Mouse (Mus musculus) spleen, adult 2 months (tissue): ENCODE results near the gene Macrod2. TPM values are rescaled to one million over a fixed set of nuclear protein-coding genes. Genes with fewer than 3 reads are reported as not detected.

Source experiments
- DNase-seq, 2 experiments: peaks; one replicate each; pipeline versions ENCODE4 v3.0.0 to v3.0.0-alpha.2; 2012 to 2021; ENCODE audit warnings: low spot score in 2 of 2, low read depth in 1 of 2
- H3K27ac ChIP-seq: fragments of 200-500 bp; 2 replicates; pipeline ENCODE4 v1.5.1; 2012; ENCODE audit warnings: low read length, inconsistent platforms; ENCODE audit not compliant: insufficient read depth
- H3K27me3 ChIP-seq: fragments of 200-500 bp; 2 replicates; pipeline ENCODE4 v1.6.1; 2012; ENCODE audit warnings: mild to moderate bottlenecking, moderate library complexity, low read length, inconsistent platforms; ENCODE audit not compliant: control insufficient read depth, insufficient read depth
- H3K36me3 ChIP-seq: fragments of 200-500 bp; 2 replicates; pipeline ENCODE4 v1.6.1; 2012; ENCODE audit warnings: mild to moderate bottlenecking, low read length, inconsistent platforms; ENCODE audit not compliant: control insufficient read depth, insufficient read depth
- H3K4me1 ChIP-seq: fragments of 200-500 bp; 2 replicates; pipeline ENCODE4 v1.6.1; 2011; ENCODE audit warnings: inconsistent platforms; ENCODE audit not compliant: control insufficient read depth, insufficient read depth, insufficient read length
- H3K4me3 ChIP-seq: fragments of 200-500 bp; 2 replicates; pipeline ENCODE4 v1.5.1; 2011; ENCODE audit warnings: mild to moderate bottlenecking, inconsistent platforms; ENCODE audit not compliant: insufficient read depth, insufficient read length; ENCODE audit errors: extremely low read depth
- CTCF ChIP-seq: fragments of 200-500 bp; IDR thresholded peaks from 2 replicates; pipeline ENCODE4 v1.5.1; 2011; ENCODE audit warnings: mild to moderate bottlenecking, inconsistent platforms; ENCODE audit not compliant: insufficient read depth, insufficient read length, insufficient replicate concordance; ENCODE audit errors: extremely low read depth
- POLR2A ChIP-seq: fragments of 200-500 bp; IDR thresholded peaks from 2 replicates; pipeline ENCODE4 v1.6.1; 2011; ENCODE audit warnings: low read depth, low read length, inconsistent platforms
- WGBS: fragments of 180-500 bp; shearing (Covaris S2); methylation state at CpG from one replicate; pipeline ENCODE4 v1.1.7; 2018; 5-methylcytosine and 5-hydroxymethylcytosine counted together
- polyA plus RNA-seq: library from polyadenylated mRNA; depleted of rRNA; stranded (reverse); fragments of >200 nt; gene quantifications from 2 replicates; pipeline ENCODE4 v1.2.3, GENCODE M21; 2012

Macrod2 gene
- polyA plus RNA-seq, 1 experiment: 2.2 TPM

- H3K27me3 ChIP-seq: no peaks in the 10 kb centered on the region
- H3K4me3 ChIP-seq: no peak overlapping the region
- no peaks in the 10 kb centered on the region for H3K4me1 ChIP-seq
- no peak for DNase-seq
- H3K36me3 ChIP-seq: no peaks in the 10 kb centered on the region
- TF ChIP-seq POLR2A (no peak), CTCF (no peak)
- H3K27ac ChIP-seq: no peak overlapping the region
Measured at GRCm38 (mm10) chr2:141078221-141078620, 683.1 kb downstream of the Macrod2 start.

- TF ChIP-seq POLR2A (no peak), CTCF (no peak)
- Histone ChIP-seq H3K36me3 (no peaks in the 10 kb centered on the region), H3K4me3 (no peak overlapping the region), H3K27me3 (no peaks in the 10 kb centered on the region), H3K4me1 (no peaks in the 10 kb centered on the region), H3K27ac (no peak overlapping the region)
- 86% methylated on average over 3 of the region's 3 CpGs for WGBS
- DNase-seq: no peak
Measured at GRCm38 (mm10) chr2:141091320-141091719, 696.2 kb downstream of the Macrod2 start.

GRCm38 (mm10) chr2:141117579-141117978 lies 722.5 kb downstream of the Macrod2 start:
- H3K27me3 ChIP-seq: no peaks in the 10 kb centered on the region
- 82% methylated on average over 1 of the region's 1 CpGs for WGBS
- no peak for TF ChIP-seq POLR2A
- TF ChIP-seq CTCF: no peak

GRCm38 (mm10) chr2:141123875-141124274 lies 728.8 kb downstream of the Macrod2 start:
- Histone ChIP-seq H3K4me1 (no peaks in the 10 kb centered on the region), H3K4me3 (no peak overlapping the region), H3K27me3 (no peaks in the 10 kb centered on the region), H3K36me3 (no peaks in the 10 kb centered on the region), H3K27ac (no peak overlapping the region)
- no peak for DNase-seq
- TF ChIP-seq POLR2A: no peak
- TF ChIP-seq CTCF: no peak
- 73% methylated on average over 1 of the region's 1 CpGs for WGBS

More at GRCm38 (mm10) chr2:141117579-141117978, 722.5 kb downstream of the Macrod2 start:
- H3K4me1 ChIP-seq: no peaks in the 10 kb centered on the region
- H3K36me3 ChIP-seq: no peaks in the 10 kb centered on the region
- H3K27ac ChIP-seq: no peak overlapping the region
- DNase-seq: no peak
- H3K4me3 ChIP-seq: no peak overlapping the region

GRCm38 (mm10) chr2:141125638-141126037 lies 730.5 kb downstream of the Macrod2 start:
- Histone ChIP-seq H3K36me3 (no peaks in the 10 kb centered on the region), H3K4me1 (no peaks in the 10 kb centered on the region), H3K27ac (no peak overlapping the region), H3K27me3 (no peaks in the 10 kb centered on the region), H3K4me3 (no peak overlapping the region)
- no peak for DNase-seq
- TF ChIP-seq CTCF (no peak), POLR2A (no peak)

GRCm38 (mm10) chr2:141142266-141142665 lies 747.2 kb downstream of the Macrod2 start:
- Histone ChIP-seq H3K4me1 (no peaks in the 10 kb centered on the region), H3K27me3 (no peaks in the 10 kb centered on the region), H3K27ac (no peak overlapping the region), H3K36me3 (no peaks in the 10 kb centered on the region), H3K4me3 (no peak overlapping the region)
- WGBS: 76% methylated on average over 2 of the region's 2 CpGs
- DNase-seq: no peak
- TF ChIP-seq CTCF (no peak), POLR2A (no peak)

- Histone ChIP-seq H3K27me3 (no peaks in the 10 kb centered on the region), H3K4me1 (no peaks in the 10 kb centered on the region), H3K36me3 (no peaks in the 10 kb centered on the region), H3K27ac (no peak overlapping the region), H3K4me3 (no peak overlapping the region)
- no peak for DNase-seq
- WGBS: 84% methylated on average over 7 of the region's 7 CpGs
- TF ChIP-seq POLR2A (no peak), CTCF (no peak)
Measured at GRCm38 (mm10) chr2:141152011-141152772, 757.1 kb downstream of the Macrod2 start.
